Mouse (Mus musculus) stomach, embryonic 16.5 days (tissue): ENCODE measurements around the gene Myl6. TPM values are rescaled to one million over a fixed set of nuclear protein-coding genes. Genes with fewer than 3 reads are reported as not detected.

Source experiments
- microRNA-seq: library from miRNA; unstranded; fragments of <30 nt; microRNA quantifications from one replicate; pipeline ENCODE4, GENCODE M21; 2016
- polyA plus RNA-seq: library from polyadenylated mRNA; unstranded; fragments of >200 nt; fragmentation: Nextera tagmentation; extraction: Ambion mirVana; gene quantifications from 2 replicates; pipeline ENCODE4 v1.2.1, GENCODE M21; 2015

Gene Myl6
- polyA plus RNA-seq, 1 experiment from 2014 or later = 2,126 TPM

Small RNAs within 50 kb of the gene (microRNA-seq; reads per million reads assigned to microRNA genes)
- gene Mir6916 (not detected), gene Mir8105 (0.50 reads per million)

Other genes with a start within 250 kb of the Myl6 start
- 0.52 and 0.66 TPM in 2 replicates for gene Apon, start 240.0 kb downstream of the Myl6 start, polyA plus RNA-seq
- 5.7 and 7.3 TPM in 2 replicates for gene Apof, start 225.5 kb downstream of the Myl6 start, polyA plus RNA-seq
- 14.1 and 16.1 TPM in 2 replicates for gene Stat2, start 223.6 kb downstream of the Myl6 start, polyA plus RNA-seq
- gene Il23a, start 195.4 kb downstream of the Myl6 start, polyA plus RNA-seq = 0.55 and 0.57 TPM in 2 replicates
- 29.0 and 30.4 TPM in 2 replicates for gene Pan2, start 190.8 kb downstream of the Myl6 start, polyA plus RNA-seq
- gene Cnpy2, start 171.7 kb downstream of the Myl6 start, polyA plus RNA-seq = 310 and 315 TPM in 2 replicates
- 221 and 230 TPM in 2 replicates for gene Cs, start 156.4 kb downstream of the Myl6 start, polyA plus RNA-seq
- 3.4 and 3.5 TPM in 2 replicates for gene Coq10a, start 125.1 kb downstream of the Myl6 start, polyA plus RNA-seq
- gene Ankrd52, start 117.0 kb downstream of the Myl6 start, polyA plus RNA-seq = 8.4 and 10.0 TPM in 2 replicates
- 28.7 and 32.9 TPM in 2 replicates for gene Slc39a5, start 92.9 kb downstream of the Myl6 start, polyA plus RNA-seq
- 72.0 and 75.5 TPM in 2 replicates for gene Nabp2, start 82.7 kb downstream of the Myl6 start, polyA plus RNA-seq
- gene Rnf41, start 82.5 kb downstream of the Myl6 start, polyA plus RNA-seq = 37.0 and 38.5 TPM in 2 replicates
- 59.5 and 62.4 TPM in 2 replicates for gene Smarcc2, start 34.9 kb downstream of the Myl6 start, polyA plus RNA-seq
- gene Myl6b, start 4.5 kb upstream of the Myl6 start, polyA plus RNA-seq = 2.7 and 3.9 TPM in 2 replicates
- gene Esyt1, start 31.7 kb upstream of the Myl6 start, polyA plus RNA-seq = 32.9 TPM in 2 replicates
- 10.7 and 10.8 TPM in 2 replicates for gene Zc3h10, start 53.6 kb upstream of the Myl6 start, polyA plus RNA-seq
- gene Rpl41, start 55.2 kb upstream of the Myl6 start, polyA plus RNA-seq = 3,732 and 3,890 TPM in 2 replicates
- gene Pa2g4, start 71.8 kb upstream of the Myl6 start, polyA plus RNA-seq = 198 and 206 TPM in 2 replicates
- gene Erbb3, start 95.5 kb upstream of the Myl6 start, polyA plus RNA-seq = 32.0 and 38.0 TPM in 2 replicates
- 553 and 704 TPM in 2 replicates for gene Rps26, start 132.6 kb upstream of the Myl6 start, polyA plus RNA-seq
- gene Ikzf4, start 151.8 kb upstream of the Myl6 start, polyA plus RNA-seq = 2.1 and 2.5 TPM in 2 replicates
- 17.7 and 24.4 TPM in 2 replicates for gene Suox, start 179.9 kb upstream of the Myl6 start, polyA plus RNA-seq
- 85.1 and 87.8 TPM in 2 replicates for gene Rab5b, start 202.1 kb upstream of the Myl6 start, polyA plus RNA-seq
- 1.6 and 3.0 TPM in 2 replicates for gene Pmel, start 210.1 kb upstream of the Myl6 start, polyA plus RNA-seq
- 76.7 and 81.2 TPM in 2 replicates for gene Cdk2, start 210.9 kb upstream of the Myl6 start, polyA plus RNA-seq